Mouse (Mus musculus): ENCODE data around the gene Uvrag. TPM values are rescaled to one million over a fixed set of nuclear protein-coding genes. Genes with fewer than 3 reads are reported as not detected.

The Uvrag gene
- total and polyA plus RNA-seq, 3 experiments, result 13.1 to 29.9 (median 23.3) TPM

DNA sequence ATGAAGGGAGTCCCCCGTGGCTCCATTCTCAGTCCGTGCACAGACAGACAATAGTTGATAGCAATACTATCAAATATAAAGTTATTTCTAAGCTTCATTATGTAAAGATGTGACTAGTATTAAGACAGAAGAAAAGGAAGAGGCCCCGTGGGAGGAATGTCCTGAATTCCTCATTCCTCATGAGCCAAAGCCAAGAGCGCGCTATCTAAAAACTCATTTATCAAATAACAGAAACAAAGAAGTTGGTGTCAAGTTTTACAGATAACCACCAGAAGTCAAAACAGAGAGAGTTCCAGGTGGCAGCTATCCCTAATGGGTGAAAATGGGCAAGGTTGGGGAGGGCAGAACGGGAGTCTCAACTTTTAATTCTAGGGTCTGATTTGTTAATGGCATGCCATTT lies 95.4 kb downstream of the Uvrag start:
- no peak overlapping the region for H3K4me3 ChIP-seq (ENCODE audit: low read depth, low read length)
- no peaks in the 10 kb centered on the region for H3K27me3 ChIP-seq (ENCODE audit: insufficient read depth, low read length)
- DNase-seq (ENCODE audit: low spot score) (no peak), ATAC-seq (ENCODE audit: extremely low read depth, insufficient number of reproducible peaks, low FRiP score, poor library complexity, severe bottlenecking) (no peak)
- peaks cover 47% of the 10 kb centered on the region for H3K36me3 ChIP-seq (replicated peaks)
- H3K4me1 ChIP-seq (ENCODE audit: insufficient read depth, low read depth, low read length), result peaks cover 8% of the 10 kb centered on the region
- TF ChIP-seq GATA2 (IDR thresholded peaks at IDR 0.05; ENCODE audit: borderline replicate concordance, low read depth, low read length) (no peak), POLR2AphosphoS5 (IDR thresholded peaks at IDR 0.05; ENCODE audit: insufficient replicate concordance, low read depth, low read length) (no peak), GATA1 (IDR thresholded peaks at IDR 0.05; ENCODE audit: borderline replicate concordance, low read length) (no peak), CTCF (IDR thresholded peaks at IDR 0.05; ENCODE audit: low read depth, low read length) (no peak), TAL1 (conservative IDR thresholded peaks at IDR 0.05; ENCODE audit: low read depth, low read length) (no peak)
- H3K9me3 ChIP-seq (replicated peaks), result no peaks in the 10 kb centered on the region

DNA sequence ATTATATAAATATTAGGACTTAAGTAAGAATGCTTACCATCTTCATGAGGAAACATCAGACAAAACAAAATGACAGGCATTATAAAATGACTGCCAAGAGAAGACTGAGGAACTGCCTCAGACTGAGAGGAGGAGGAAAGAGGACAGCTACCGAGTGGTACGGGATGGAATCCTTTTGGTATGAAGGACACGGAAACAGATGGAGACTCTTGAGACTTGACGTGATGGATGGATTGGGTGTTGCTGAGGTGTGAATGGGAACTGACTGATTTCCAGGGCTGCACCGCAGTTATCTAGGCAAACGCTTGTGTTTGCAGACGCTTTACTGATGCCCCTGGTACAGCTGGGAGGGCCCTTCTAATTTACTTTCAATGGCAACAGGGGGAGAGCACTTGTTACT lies 97.0 kb downstream of the Uvrag start:
- Histone ChIP-seq H3K36me3 (replicated peaks) (peaks cover 37% of the 10 kb centered on the region), H3K9me3 (replicated peaks) (no peaks in the 10 kb centered on the region), H3K4me1 (ENCODE audit: insufficient read depth, low read depth, low read length) (no peaks in the 10 kb centered on the region; the same call in 1 of the 2 replicates), H3K4me3 (ENCODE audit: low read depth, low read length) (no peak overlapping the region), H3K27me3 (ENCODE audit: insufficient read depth, low read length) (no peaks in the 10 kb centered on the region)
- no peak for DNase-seq (ENCODE audit: low spot score)
- ATAC-seq (ENCODE audit: extremely low read depth, insufficient number of reproducible peaks, low FRiP score, poor library complexity, severe bottlenecking), result no peak
- no peak for TF ChIP-seq POLR2AphosphoS5 (IDR thresholded peaks at IDR 0.05; ENCODE audit: insufficient replicate concordance, low read depth, low read length)
- no peak for TF ChIP-seq GATA2 (IDR thresholded peaks at IDR 0.05; ENCODE audit: borderline replicate concordance, low read depth, low read length)
- TF ChIP-seq TAL1 (conservative IDR thresholded peaks at IDR 0.05; ENCODE audit: low read depth, low read length), result no peak
- TF ChIP-seq GATA1 (IDR thresholded peaks at IDR 0.05; ENCODE audit: borderline replicate concordance, low read length), result no peak
- no peak for TF ChIP-seq CTCF (IDR thresholded peaks at IDR 0.05; ENCODE audit: low read depth, low read length)

DNA sequence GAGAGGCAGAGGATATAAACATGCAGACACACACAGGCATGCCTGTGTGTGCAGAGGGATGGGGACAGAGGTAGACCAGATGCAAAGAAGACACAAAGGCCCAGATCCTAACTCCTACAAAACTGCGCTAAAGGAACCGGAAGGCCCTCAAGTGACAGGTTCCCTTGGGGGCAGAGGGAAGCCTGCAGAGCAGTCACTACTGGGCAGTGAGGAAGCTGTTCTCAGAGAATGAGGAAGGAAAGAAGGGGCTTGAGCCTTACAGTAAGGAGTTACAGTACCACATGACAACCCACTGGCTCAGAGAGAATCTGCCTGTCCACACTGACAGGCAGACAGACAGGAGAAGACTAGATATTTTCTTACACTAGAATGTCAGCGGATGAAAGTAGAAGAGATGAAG lies 97.6 kb downstream of the Uvrag start:
- H3K9me3 ChIP-seq (replicated peaks), result no peaks in the 10 kb centered on the region
- no peaks in the 10 kb centered on the region for H3K27me3 ChIP-seq (ENCODE audit: insufficient read depth, low read length)
- TF ChIP-seq GATA1 (IDR thresholded peaks at IDR 0.05; ENCODE audit: borderline replicate concordance, low read length) (no peak), POLR2AphosphoS5 (IDR thresholded peaks at IDR 0.05; ENCODE audit: insufficient replicate concordance, low read depth, low read length) (no peak), TAL1 (conservative IDR thresholded peaks at IDR 0.05; ENCODE audit: low read depth, low read length) (no peak)
- no peak overlapping the region for H3K4me3 ChIP-seq (ENCODE audit: low read depth, low read length)
- peaks cover 33% of the 10 kb centered on the region for H3K36me3 ChIP-seq (replicated peaks)
- no peak for DNase-seq (ENCODE audit: low spot score)
- no peak for ATAC-seq (ENCODE audit: extremely low read depth, insufficient number of reproducible peaks, low FRiP score, poor library complexity, severe bottlenecking)
- no peaks in the 10 kb centered on the region; the same call in 1 of the 2 replicates for H3K4me1 ChIP-seq (ENCODE audit: insufficient read depth, low read depth, low read length)

DNA sequence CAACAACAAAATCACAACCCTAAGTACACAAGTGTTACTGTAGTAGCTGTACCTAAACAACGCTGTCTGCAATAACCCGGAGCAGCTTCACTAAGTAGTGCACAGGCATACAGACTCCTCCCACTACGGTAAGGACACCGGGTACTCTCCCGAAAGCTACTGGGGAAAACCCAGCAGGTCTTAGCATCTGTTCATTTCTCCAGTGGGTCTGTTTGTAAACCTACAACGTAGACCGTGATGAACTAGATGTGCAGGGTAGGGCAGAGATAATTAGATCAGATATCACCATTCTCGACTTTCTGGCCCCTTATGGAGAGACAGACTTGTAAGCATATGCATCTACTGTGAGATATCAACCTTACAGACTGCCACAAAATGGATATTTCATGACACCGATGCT lies 99.1 kb downstream of the Uvrag start:
- TF ChIP-seq GATA1 (IDR thresholded peaks at IDR 0.05; ENCODE audit: borderline replicate concordance, low read length) (no peak), POLR2AphosphoS5 (IDR thresholded peaks at IDR 0.05; ENCODE audit: insufficient replicate concordance, low read depth, low read length) (no peak), TAL1 (conservative IDR thresholded peaks at IDR 0.05; ENCODE audit: low read depth, low read length) (no peak), GATA2 (IDR thresholded peaks at IDR 0.05; ENCODE audit: borderline replicate concordance, low read depth, low read length) (no peak), CTCF (IDR thresholded peaks at IDR 0.05; ENCODE audit: low read depth, low read length) (no peak)
- Histone ChIP-seq H3K4me1 (ENCODE audit: insufficient read depth, low read depth, low read length) (no peaks in the 10 kb centered on the region; the same call in 1 of the 2 replicates), H3K36me3 (replicated peaks) (peaks cover 21% of the 10 kb centered on the region), H3K9me3 (replicated peaks) (no peaks in the 10 kb centered on the region), H3K27me3 (ENCODE audit: insufficient read depth, low read length) (no peaks in the 10 kb centered on the region), H3K4me3 (ENCODE audit: low read depth, low read length) (no peak overlapping the region)
- DNase-seq (ENCODE audit: low spot score) (no peak), ATAC-seq (ENCODE audit: extremely low read depth, insufficient number of reproducible peaks, low FRiP score, poor library complexity, severe bottlenecking) (no peak)

DNA sequence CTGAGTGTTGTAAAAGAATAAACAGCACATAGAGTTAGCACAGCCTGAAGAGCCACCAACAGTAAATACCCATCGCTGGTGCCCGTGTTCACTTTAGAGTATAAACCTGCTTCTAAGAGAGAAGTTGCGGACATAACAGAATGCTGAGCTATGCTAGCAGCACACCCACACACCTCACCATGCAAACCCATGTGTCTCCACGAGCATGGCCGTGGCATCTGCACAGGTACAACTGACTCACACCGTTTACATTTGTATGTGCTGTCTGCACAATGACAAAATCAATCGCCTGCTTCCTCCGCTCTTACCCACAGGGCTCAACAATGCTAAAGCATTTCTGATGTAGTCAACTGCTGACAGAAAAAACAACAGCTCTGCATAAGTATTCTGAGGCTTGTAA lies 101.0 kb downstream of the Uvrag start:
- DNase-seq (ENCODE audit: low spot score) (no peak), ATAC-seq (ENCODE audit: extremely low read depth, insufficient number of reproducible peaks, low FRiP score, poor library complexity, severe bottlenecking) (no peak)
- Histone ChIP-seq H3K4me1 (ENCODE audit: insufficient read depth, low read depth, low read length) (no peaks in the 10 kb centered on the region; the same call in 1 of the 2 replicates), H3K27me3 (ENCODE audit: insufficient read depth, low read length) (no peaks in the 10 kb centered on the region), H3K4me3 (ENCODE audit: low read depth, low read length) (no peak overlapping the region), H3K9me3 (replicated peaks) (no peaks in the 10 kb centered on the region), H3K36me3 (replicated peaks) (peaks cover 16% of the 10 kb centered on the region)
- no peak for TF ChIP-seq GATA1 (IDR thresholded peaks at IDR 0.05; ENCODE audit: borderline replicate concordance, low read length)
- TF ChIP-seq TAL1 (conservative IDR thresholded peaks at IDR 0.05; ENCODE audit: low read depth, low read length), result no peak
- no peak for TF ChIP-seq CTCF (IDR thresholded peaks at IDR 0.05; ENCODE audit: low read depth, low read length)
- TF ChIP-seq POLR2AphosphoS5 (IDR thresholded peaks at IDR 0.05; ENCODE audit: insufficient replicate concordance, low read depth, low read length), result no peak
- no peak for TF ChIP-seq GATA2 (IDR thresholded peaks at IDR 0.05; ENCODE audit: borderline replicate concordance, low read depth, low read length)

DNA sequence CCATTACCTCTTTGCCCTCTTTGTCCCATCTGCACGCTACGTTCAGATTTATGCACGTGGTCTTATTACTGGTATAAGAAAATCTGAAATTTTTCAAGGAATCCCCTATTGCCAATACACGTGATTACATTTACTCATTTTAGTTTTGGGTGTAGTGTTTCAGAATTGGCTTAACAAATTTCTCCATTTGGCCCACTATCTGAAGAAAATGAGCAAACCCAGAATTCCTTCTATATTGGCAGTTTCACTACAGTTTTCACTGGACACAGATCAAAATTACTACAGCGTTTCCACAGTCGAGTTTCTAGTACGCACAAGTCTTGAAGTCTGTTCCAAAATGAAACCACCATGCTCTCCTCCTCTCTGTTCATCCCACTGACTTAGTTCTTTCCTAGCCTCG lies 104.7 kb downstream of the Uvrag start:
- Histone ChIP-seq H3K27me3 (ENCODE audit: insufficient read depth, low read length) (no peaks in the 10 kb centered on the region), H3K9me3 (replicated peaks) (no peaks in the 10 kb centered on the region), H3K36me3 (replicated peaks) (peaks cover 26% of the 10 kb centered on the region), H3K4me3 (ENCODE audit: low read depth, low read length) (no peak overlapping the region), H3K4me1 (ENCODE audit: insufficient read depth, low read depth, low read length) (no peaks in the 10 kb centered on the region; the same call in 1 of the 2 replicates)
- TF ChIP-seq POLR2AphosphoS5 (IDR thresholded peaks at IDR 0.05; ENCODE audit: insufficient replicate concordance, low read depth, low read length) (no peak), CTCF (IDR thresholded peaks at IDR 0.05; ENCODE audit: low read depth, low read length) (no peak), GATA2 (IDR thresholded peaks at IDR 0.05; ENCODE audit: borderline replicate concordance, low read depth, low read length) (no peak), GATA1 (IDR thresholded peaks at IDR 0.05; ENCODE audit: borderline replicate concordance, low read length) (no peak), TAL1 (conservative IDR thresholded peaks at IDR 0.05; ENCODE audit: low read depth, low read length) (no peak)
- DNase-seq (ENCODE audit: low spot score), result no peak
- no peak for ATAC-seq (ENCODE audit: extremely low read depth, insufficient number of reproducible peaks, low FRiP score, poor library complexity, severe bottlenecking)

Measured in G1E (cell line).